Mouse (Mus musculus) forebrain, embryonic 11.5 days (tissue): ENCODE data around the gene Lamc1. TPM values are rescaled to one million over a fixed set of nuclear protein-coding genes. Genes with fewer than 3 reads are reported as not detected.

ENCODE experiments used
- ATAC-seq: fragments of 200-750 bp; cut with Nextera tagmentation; replicated peaks from 2 replicates; pipeline ENCODE4 v1.8.0; 2017; ENCODE audit warnings: moderate TSS enrichment; ENCODE audit not compliant: low FRiP score
- DNase-seq: peaks from one replicate; pipeline ENCODE4 v3.0.0-alpha.2; 2017; ENCODE audit warnings: low spot score
- H3K27ac ChIP-seq: fragments of 300-500 bp; sonication (generic); 2 replicates; pipeline ENCODE4 v1.5.1; 2014; ENCODE audit warnings: low read depth, low read length
- H3K27me3 ChIP-seq: fragments of 300-500 bp; sonication (generic); 2 replicates; pipeline ENCODE4 v1.6.1; 2014; ENCODE audit warnings: mild to moderate bottlenecking, low read length, mixed read lengths; ENCODE audit not compliant: control insufficient read depth, insufficient read depth
- H3K36me3 ChIP-seq: fragments of 300-500 bp; sonication (generic); 2 replicates; pipeline ENCODE4 v1.6.1; 2014; ENCODE audit warnings: mild to moderate bottlenecking, low read length, moderate library complexity, mixed read lengths; ENCODE audit not compliant: control insufficient read depth, insufficient read depth
- H3K4me1 ChIP-seq: fragments of 300-500 bp; sonication (generic); replicated peaks from 2 replicates; pipeline ENCODE4 v1.6.1; 2014; ENCODE audit warnings: low read length, mixed read lengths; ENCODE audit not compliant: control insufficient read depth, insufficient read depth
- H3K4me2 ChIP-seq: fragments of 300-500 bp; sonication (generic); 2 replicates; pipeline ENCODE4 v1.6.1; 2014; ENCODE audit warnings: low read depth, mild to moderate bottlenecking, low read length, moderate library complexity, mixed read lengths; ENCODE audit not compliant: severe bottlenecking
- H3K4me3 ChIP-seq: fragments of 300-500 bp; sonication (generic); 2 replicates; pipeline ENCODE4 v1.5.1; 2014; ENCODE audit warnings: low read depth, low read length
- H3K9ac ChIP-seq: fragments of 300-500 bp; sonication (generic); 2 replicates; pipeline ENCODE4 v1.6.1; 2014; ENCODE audit warnings: low read length
- H3K9me3 ChIP-seq: fragments of 300-500 bp; sonication (generic); 2 replicates; pipeline ENCODE4 v1.6.1; 2016; ENCODE audit warnings: low read length, mixed read lengths; ENCODE audit not compliant: control insufficient read depth
- WGBS: fragments of 180-500 bp; shearing (Covaris S2); extraction: QIAGEN DNeasy Blood & Tissue Kit; methylation state at CpG from one replicate; pipeline ENCODE4 v1.1.7; 2014; 5-methylcytosine and 5-hydroxymethylcytosine counted together
- polyA plus RNA-seq: library from polyadenylated mRNA; unstranded; fragments of >200 nt; fragmentation: Nextera tagmentation; extraction: Ambion mirVana; gene quantifications from 2 replicates; pipeline ENCODE4 v1.2.1, GENCODE M21; 2014

The Lamc1 gene
- polyA plus RNA-seq, 1 experiment from 2014 or later, result 31.4 TPM

DNA sequence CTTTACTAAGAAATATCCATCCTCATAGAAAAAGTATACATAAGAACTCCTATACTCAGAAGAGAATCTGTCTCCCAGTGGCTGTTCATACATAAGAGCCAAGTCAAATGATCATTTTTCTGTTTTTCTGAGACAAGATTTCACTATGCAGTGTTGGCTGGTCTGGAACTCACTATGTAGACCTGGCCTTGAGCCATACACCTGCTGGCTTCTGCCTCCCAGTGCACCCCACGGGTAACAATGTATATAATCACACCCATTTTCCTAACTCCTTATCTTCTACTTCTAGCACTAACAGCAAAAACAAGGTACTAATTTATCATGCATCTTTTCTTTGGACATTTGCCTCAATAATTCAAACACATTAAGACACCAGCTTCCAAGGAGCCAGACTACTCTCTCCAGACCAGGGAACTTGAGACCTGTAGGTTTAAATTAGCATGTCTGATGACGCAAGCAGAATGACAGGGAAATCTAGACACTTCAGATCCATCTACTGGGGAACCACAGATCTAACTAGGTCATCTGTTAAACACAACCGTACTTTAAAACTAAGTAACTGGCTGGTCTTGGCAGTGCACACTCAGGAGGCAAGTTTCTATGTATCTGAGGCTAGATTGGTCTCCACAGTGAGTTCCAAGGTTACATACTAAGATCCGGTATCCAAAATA, 79.9 kb downstream of the Lamc1 start:
- Histone ChIP-seq H3K36me3 (peaks cover 11% of the 10 kb centered on the region; the same call in 1 of the 2 replicates), H3K9me3 (no peaks in the 10 kb centered on the region; the same call in 1 of the 2 replicates), H3K27ac (no peak overlapping the region), H3K4me2 (no peak overlapping the region), H3K27me3 (no peaks in the 10 kb centered on the region), H3K4me3 (no peak overlapping the region), H3K4me1 (no peaks in the 10 kb centered on the region), H3K9ac (no peak overlapping the region)
- ATAC-seq, result no peak
- 92% methylated on average over 4 of the region's 4 CpGs for WGBS
- DNase-seq, result no peak

DNA sequence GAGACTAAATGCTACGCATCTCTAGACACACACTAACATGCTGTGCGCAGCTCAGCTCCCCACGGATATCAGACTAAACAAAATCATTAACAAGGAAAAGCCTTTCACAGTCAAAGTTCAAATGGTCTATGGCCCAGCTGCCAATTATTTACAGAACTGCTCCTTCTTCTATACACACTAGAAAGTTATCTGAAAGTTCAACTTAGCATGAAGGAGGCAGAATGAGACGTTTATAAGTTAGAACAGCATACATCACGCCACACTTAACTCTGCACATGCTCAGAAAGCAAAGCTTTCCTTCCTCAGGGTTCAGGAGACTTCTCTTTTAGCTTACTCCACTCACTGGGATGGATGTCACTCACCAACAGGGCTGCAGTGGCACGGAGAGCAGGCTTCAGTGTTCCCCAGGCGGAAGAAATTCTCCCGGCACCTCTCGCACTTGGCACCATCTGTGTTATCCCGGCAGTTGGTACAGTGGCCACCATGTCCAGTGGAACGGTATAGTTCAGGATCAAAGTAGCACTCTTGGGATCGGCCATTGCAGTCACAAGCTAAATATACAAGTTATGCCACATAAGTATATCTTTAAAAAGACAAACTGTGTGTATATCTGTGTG, 80.9 kb downstream of the Lamc1 start:
- H3K27ac ChIP-seq, result no peak overlapping the region
- H3K4me1 ChIP-seq, result no peaks in the 10 kb centered on the region
- 91% methylated on average over 12 of the region's 12 CpGs for WGBS
- no peak overlapping the region for H3K4me2 ChIP-seq
- ATAC-seq, result no peak
- H3K36me3 ChIP-seq, result peaks cover 11% of the 10 kb centered on the region; the same call in 1 of the 2 replicates
- H3K27me3 ChIP-seq, result no peaks in the 10 kb centered on the region
- H3K9me3 ChIP-seq, result no peaks in the 10 kb centered on the region; the same call in 1 of the 2 replicates
- H3K9ac ChIP-seq, result no peak overlapping the region
- no peak overlapping the region for H3K4me3 ChIP-seq
- no peak for DNase-seq

DNA sequence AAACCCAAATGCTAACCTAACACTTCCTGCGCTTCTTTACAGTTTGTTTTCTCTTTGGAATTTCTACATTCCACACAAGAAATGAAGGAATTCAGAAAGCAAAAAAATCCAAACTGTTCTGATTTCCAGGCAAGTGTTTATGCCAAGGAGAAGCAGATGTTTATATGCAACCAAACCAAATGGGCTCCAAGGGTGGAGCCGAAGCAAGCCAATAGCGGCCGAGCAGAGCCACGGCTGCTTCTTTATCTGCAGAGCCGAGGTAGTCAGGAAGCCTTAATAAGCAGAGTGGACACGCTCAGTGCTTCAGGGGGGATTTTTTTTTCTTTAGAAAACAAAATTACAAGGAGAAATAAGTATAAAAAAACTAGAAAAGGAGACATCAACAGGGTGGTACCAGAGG, 91.2 kb downstream of the Lamc1 start:
- Histone ChIP-seq H3K4me3 (no peak overlapping the region), H3K4me2 (no peak overlapping the region), H3K36me3 (no peaks in the 10 kb centered on the region; the same call in 1 of the 2 replicates), H3K9me3 (no peaks in the 10 kb centered on the region), H3K4me1 (no peaks in the 10 kb centered on the region), H3K27me3 (no peaks in the 10 kb centered on the region), H3K9ac (no peak overlapping the region), H3K27ac (no peak overlapping the region)
- WGBS, result 89% methylated on average over 7 of the region's 7 CpGs
- no peak for DNase-seq
- no peak for ATAC-seq

DNA sequence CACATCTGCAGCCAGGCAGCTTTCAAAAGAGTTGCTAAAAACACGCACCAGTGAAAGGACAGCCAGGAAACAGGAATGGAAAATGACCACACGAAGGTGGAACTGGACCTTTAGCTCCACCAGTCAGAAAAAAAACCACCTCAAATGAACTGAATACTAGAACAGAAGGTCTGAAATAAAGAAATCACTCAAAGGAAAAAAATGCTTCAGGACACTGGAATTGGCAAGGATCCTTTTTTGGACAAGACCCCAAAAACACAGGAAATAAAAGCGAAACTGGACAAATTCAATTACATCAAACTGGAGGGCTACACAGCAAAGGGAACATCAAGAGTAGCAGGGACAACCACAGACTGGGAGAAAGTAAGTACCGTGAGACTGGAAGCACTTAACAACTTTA, 97.0 kb downstream of the Lamc1 start:
- no peak for ATAC-seq
- H3K36me3 ChIP-seq, result peaks cover 2% of the 10 kb centered on the region; the same call in 1 of the 2 replicates
- no peak overlapping the region for H3K4me3 ChIP-seq
- no peaks in the 10 kb centered on the region for H3K9me3 ChIP-seq
- no peak for DNase-seq
- WGBS, result 91% methylated on average over 4 of the region's 4 CpGs
- H3K4me2 ChIP-seq, result no peak overlapping the region
- no peak overlapping the region for H3K9ac ChIP-seq
- H3K4me1 ChIP-seq, result no peaks in the 10 kb centered on the region
- H3K27me3 ChIP-seq, result no peaks in the 10 kb centered on the region
- no peak overlapping the region for H3K27ac ChIP-seq

DNA sequence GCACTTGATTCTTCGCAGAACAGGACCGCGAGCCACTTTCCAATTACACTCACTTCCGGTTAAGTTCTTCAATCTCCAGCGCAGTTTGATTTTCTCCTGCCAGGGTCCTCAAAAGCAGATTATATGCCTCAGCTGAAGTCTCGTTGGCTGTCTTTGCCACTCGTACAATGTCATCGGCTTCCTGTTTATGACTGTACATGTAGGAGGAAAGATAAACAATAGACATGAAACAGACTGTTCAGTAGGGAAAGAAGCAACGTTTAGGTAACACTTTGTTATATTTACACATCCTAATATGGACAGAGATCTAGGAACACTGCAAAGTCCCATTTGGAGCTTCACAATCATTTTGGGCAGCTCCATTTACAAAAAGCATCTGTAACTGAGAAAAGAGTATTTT, 100.9 kb downstream of the Lamc1 start:
- H3K4me3 ChIP-seq, result no peak overlapping the region
- H3K27ac ChIP-seq, result no peak overlapping the region
- 94% methylated on average over 9 of the region's 9 CpGs for WGBS
- peaks cover 4% of the 10 kb centered on the region; the same call in 1 of the 2 replicates for H3K36me3 ChIP-seq
- H3K9me3 ChIP-seq, result no peaks in the 10 kb centered on the region
- no peaks in the 10 kb centered on the region for H3K27me3 ChIP-seq
- DNase-seq (no peak), ATAC-seq (no peak)
- H3K9ac ChIP-seq, result no peak overlapping the region
- no peak overlapping the region for H3K4me2 ChIP-seq
- H3K4me1 ChIP-seq, result no peaks in the 10 kb centered on the region

DNA sequence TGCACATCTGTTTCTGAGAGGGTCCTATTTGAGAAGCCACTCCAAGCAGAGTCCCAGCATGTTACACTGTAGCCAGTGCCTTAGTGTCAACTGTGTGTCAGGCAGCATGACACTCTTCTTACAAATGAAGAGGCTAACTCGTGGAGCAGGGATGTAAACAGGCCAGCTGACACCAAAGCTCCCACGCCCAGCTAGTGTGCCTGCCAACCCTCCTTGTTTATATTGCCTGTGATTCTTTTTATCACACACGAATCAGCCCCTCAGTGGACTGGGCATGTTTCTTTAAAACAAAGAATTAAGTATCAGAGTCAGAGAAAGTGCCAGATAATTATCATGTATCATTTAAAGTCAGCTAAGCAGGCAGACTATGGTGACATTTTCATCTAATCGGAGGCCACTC, 104.7 kb downstream of the Lamc1 start:
- no peaks in the 10 kb centered on the region for H3K4me1 ChIP-seq
- DNase-seq (no peak), ATAC-seq (no peak)
- peaks cover 4% of the 10 kb centered on the region; the same call in 1 of the 2 replicates for H3K36me3 ChIP-seq
- no peak overlapping the region for H3K4me2 ChIP-seq
- H3K27ac ChIP-seq, result no peak overlapping the region
- H3K4me3 ChIP-seq, result no peak overlapping the region
- WGBS, result 79% methylated on average over 4 of the region's 4 CpGs
- H3K9ac ChIP-seq, result no peak overlapping the region
- H3K9me3 ChIP-seq, result no peaks in the 10 kb centered on the region
- no peaks in the 10 kb centered on the region for H3K27me3 ChIP-seq

DNA sequence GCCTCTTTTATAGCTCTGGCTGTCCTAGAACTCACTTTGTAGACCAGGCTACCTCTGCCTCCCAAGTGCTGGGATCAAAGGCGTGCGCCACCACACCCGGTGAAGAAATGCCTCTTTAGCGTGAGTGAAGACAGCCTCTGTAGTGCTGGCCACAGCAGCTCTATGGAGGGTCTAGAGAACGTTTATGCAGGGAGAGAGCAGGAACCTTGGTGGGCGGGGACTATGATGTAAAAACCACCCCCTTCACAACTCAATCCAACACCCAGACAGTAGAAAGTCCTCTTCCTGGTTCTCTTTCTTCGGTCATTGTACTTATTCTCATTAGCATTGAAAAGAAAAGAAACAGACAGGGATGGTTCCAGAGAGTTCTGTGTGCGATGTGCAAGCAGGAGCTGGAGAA, 105.5 kb downstream of the Lamc1 start:
- no peak overlapping the region for H3K4me2 ChIP-seq
- H3K9ac ChIP-seq, result no peak overlapping the region
- H3K4me3 ChIP-seq, result no peak overlapping the region
- WGBS, result 92% methylated on average over 8 of the region's 8 CpGs
- H3K27me3 ChIP-seq, result no peaks in the 10 kb centered on the region
- H3K27ac ChIP-seq, result no peak overlapping the region
- peaks cover 4% of the 10 kb centered on the region; the same call in 1 of the 2 replicates for H3K36me3 ChIP-seq
- H3K4me1 ChIP-seq, result no peaks in the 10 kb centered on the region
- ATAC-seq (no peak), DNase-seq (no peak)
- no peaks in the 10 kb centered on the region for H3K9me3 ChIP-seq

DNA sequence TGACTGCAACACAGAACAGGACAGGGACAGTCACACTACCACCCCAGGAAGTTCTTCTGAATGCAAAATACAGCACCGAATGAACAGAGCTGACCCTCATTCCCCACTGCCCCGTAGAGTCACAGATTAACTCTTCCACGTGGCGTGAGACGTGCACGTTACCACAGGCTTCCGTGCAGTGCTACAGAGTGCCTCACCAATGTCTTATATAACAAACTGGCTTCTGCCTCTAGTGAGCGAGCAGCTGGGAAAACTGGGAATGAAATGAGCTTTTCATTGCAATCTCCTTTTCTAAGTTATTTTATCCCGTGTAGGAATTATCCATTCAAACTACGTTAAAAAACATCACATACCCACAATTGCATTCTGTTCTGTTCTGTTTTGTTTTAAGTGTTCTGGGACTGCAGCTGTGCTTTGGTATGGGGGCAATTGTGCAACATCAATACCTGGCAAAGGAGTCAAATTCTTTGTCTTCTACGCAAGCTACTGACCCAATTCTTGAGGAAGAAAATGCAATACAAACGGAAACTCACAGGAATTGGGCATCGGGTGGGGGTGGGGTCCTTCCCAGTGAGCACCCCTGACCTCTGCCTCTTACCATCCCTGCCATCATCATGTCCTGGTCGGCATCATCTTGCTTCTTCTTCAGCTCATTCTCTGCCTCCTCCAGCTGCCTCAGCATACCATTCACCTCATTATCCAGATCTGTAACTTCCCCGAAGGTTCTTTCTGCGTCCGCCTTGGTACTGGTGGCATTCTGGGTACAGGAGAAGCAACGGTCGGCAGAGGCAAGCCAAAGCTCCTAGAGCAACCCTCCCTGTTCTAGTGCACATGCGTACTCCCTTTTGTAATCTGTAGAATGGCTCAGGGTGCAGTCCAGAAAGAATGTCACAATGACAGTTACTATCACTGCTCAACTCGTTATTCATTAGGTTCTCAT, 106.5 kb downstream of the Lamc1 start:
- H3K36me3 ChIP-seq, result peaks cover 2% of the 10 kb centered on the region; the same call in 1 of the 2 replicates
- H3K4me3 ChIP-seq, result no peak overlapping the region
- H3K4me2 ChIP-seq, result no peak overlapping the region
- H3K9me3 ChIP-seq, result no peaks in the 10 kb centered on the region
- WGBS, result 90% methylated on average over 21 of the region's 21 CpGs
- H3K9ac ChIP-seq, result no peak overlapping the region
- H3K27me3 ChIP-seq, result no peaks in the 10 kb centered on the region
- DNase-seq (no peak), ATAC-seq (no peak)
- H3K4me1 ChIP-seq, result no peaks in the 10 kb centered on the region
- H3K27ac ChIP-seq, result no peak overlapping the region
